Mouse (Mus musculus) myocyte (in vitro differentiated cells): ENCODE measurements around the gene Hsf2bp. TPM values are rescaled to one million over a fixed set of nuclear protein-coding genes. Genes with fewer than 3 reads are reported as not detected.

Source experiments
- H3K27me3 ChIP-seq: one replicate; pipeline ENCODE4 v1.6.1; 2011; ENCODE audit not compliant: control insufficient read depth, insufficient read depth, insufficient read length
- H3K36me3 ChIP-seq: one replicate; pipeline ENCODE4 v1.6.1; 2011; ENCODE audit not compliant: control insufficient read depth, insufficient read depth
- H3K4me2 ChIP-seq: one replicate; pipeline ENCODE4 v1.6.1; 2011; ENCODE audit warnings: low read depth, control low read depth
- H3K4me3 ChIP-seq: one replicate; pipeline ENCODE4 v1.5.1; 2011; ENCODE audit warnings: mild to moderate bottlenecking, control low read depth, moderate library complexity
- H3K79me2 ChIP-seq: one replicate; pipeline ENCODE4 v1.6.1; 2011; ENCODE audit not compliant: control insufficient read depth, insufficient read depth
- H3ac ChIP-seq: one replicate; pipeline ENCODE4 v1.6.1; 2011; ENCODE audit not compliant: control insufficient read depth, insufficient read length
- CEBPB ChIP-seq: IDR thresholded peaks from 2 replicates; pipeline ENCODE4 v1.6.1; 2011; ENCODE audit warnings: mild to moderate bottlenecking, moderate library complexity; ENCODE audit not compliant: poor library complexity, insufficient read depth, severe bottlenecking
- E2F4 ChIP-seq: IDR thresholded peaks from one replicate; pipeline ENCODE4 v1.6.1; 2011; ENCODE audit warnings: mild to moderate bottlenecking, control low read depth, moderate library complexity; ENCODE audit not compliant: insufficient read depth
- MAX ChIP-seq: IDR thresholded peaks from one replicate; pipeline ENCODE4 v1.6.1; 2011; ENCODE audit warnings: low read depth, mild to moderate bottlenecking, control low read depth
- MYOD1 ChIP-seq, 3 experiments: IDR thresholded peaks; one replicate each; pipeline ENCODE4 v1.6.1; 2011; ENCODE audit warnings: control low read depth in 2 of 3, low read depth in 2 of 3, mild to moderate bottlenecking in 2 of 3, moderate library complexity in 1 of 3; ENCODE audit not compliant: insufficient read length in 2 of 3, control insufficient read depth in 1 of 3
- MYOG ChIP-seq, 3 experiments: IDR thresholded peaks; one replicate each; pipeline ENCODE4 v1.6.1; 2011; ENCODE audit warnings: control low read depth in 2 of 3, low read depth in 2 of 3, mild to moderate bottlenecking in 2 of 3; ENCODE audit not compliant: insufficient read length in 2 of 3, control insufficient read depth in 1 of 3, insufficient read depth in 1 of 3
- POLR2A ChIP-seq: IDR thresholded peaks from one replicate; pipeline ENCODE4 v1.6.1; 2011; ENCODE audit warnings: low read depth, mild to moderate bottlenecking, control low read depth, moderate library complexity; ENCODE audit not compliant: insufficient read length
- POLR2AphosphoS2 ChIP-seq: IDR thresholded peaks from one replicate; pipeline ENCODE4 v1.6.1; 2011; ENCODE audit warnings: low read depth, control low read depth; ENCODE audit not compliant: insufficient read length
- REST ChIP-seq: IDR thresholded peaks from one replicate; pipeline ENCODE4 v1.6.1; 2011; ENCODE audit warnings: mild to moderate bottlenecking, control low read depth, moderate library complexity; ENCODE audit not compliant: insufficient read depth, insufficient read length
- SRF ChIP-seq: IDR thresholded peaks from one replicate; pipeline ENCODE4 v1.6.1; 2011; ENCODE audit warnings: low read depth; ENCODE audit not compliant: control insufficient read depth, insufficient read length
- TCF12 ChIP-seq: IDR thresholded peaks from one replicate; pipeline ENCODE4 v1.6.1; 2011; ENCODE audit warnings: mild to moderate bottlenecking, control low read depth; ENCODE audit not compliant: poor library complexity, insufficient read depth, severe bottlenecking
- TCF3 ChIP-seq: IDR thresholded peaks from one replicate; pipeline ENCODE4 v1.6.1; 2011; ENCODE audit warnings: low read depth, control low read depth; ENCODE audit not compliant: insufficient read length
- USF1 ChIP-seq: IDR thresholded peaks from one replicate; pipeline ENCODE4 v1.6.1; 2011; ENCODE audit warnings: low read depth, mild to moderate bottlenecking, control low read depth, moderate library complexity
- polyA plus RNA-seq: library from polyadenylated mRNA; unstranded; fragments of >200 nt; fragmentation: generic; extraction: Trizol; gene quantifications from one replicate; pipeline ENCODE4 v1.2.1, GENCODE M21; 2012; ENCODE audit warnings: missing spikeins

The Hsf2bp gene
- polyA plus RNA-seq, 1 experiment = 4.9 TPM

DNA sequence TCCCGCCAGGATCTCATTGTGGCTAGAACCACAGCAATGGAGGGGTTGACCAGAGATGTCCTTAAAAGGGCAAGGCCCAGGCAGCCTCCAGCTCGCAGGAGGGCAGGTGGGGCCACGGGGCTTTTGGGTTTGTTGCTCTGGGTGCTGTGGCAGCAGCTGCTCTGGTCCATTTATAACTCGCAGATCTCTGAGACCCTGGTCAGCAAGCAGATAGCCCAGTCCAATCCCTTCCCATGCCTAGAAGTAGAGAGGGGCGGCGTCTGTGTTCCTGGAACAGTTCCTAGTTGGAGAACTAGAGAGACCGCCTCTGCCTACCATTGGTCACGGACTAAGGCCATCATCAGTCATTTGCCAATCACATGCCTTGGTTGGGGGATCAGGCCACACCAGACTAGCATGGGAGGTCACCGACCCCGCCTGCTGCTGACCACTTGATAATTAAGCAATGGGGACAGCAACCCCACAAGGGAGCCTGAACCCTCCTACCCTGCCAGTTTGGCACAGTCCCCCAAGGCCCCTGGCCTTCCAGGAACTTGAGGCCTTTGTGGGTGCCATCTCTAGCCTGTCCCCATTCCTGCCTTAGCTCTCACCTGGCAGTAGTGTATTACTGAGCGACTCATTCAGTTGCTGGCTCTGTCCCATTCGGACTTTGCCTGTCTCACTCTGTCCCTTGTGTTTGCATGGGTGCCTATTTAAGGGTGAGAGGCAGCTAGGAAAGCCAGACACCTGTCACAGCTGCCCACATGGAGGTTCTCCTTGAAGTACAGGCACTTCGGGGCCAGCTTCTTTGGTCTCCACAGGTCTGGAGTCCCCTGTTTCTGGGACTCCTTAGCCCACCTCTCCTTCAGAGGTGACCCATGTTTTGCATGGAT is 106.1 kb downstream of the Hsf2bp start:
- Histone ChIP-seq H3K36me3 (no peaks in the 10 kb centered on the region), H3K4me2 (peak overlapping the region; percentile 59), H3K79me2 (no peaks in the 10 kb centered on the region), H3ac (no peak overlapping the region), H3K4me3 (no peak overlapping the region), H3K27me3 (no peaks in the 10 kb centered on the region)
- no peak for TF ChIP-seq REST
- TF ChIP-seq MYOD1 (IDR thresholded peaks at IDR 0.05; ENCODE audit: control insufficient read depth in 1 of 3, insufficient read length in 2 of 3, low read depth in 2 of 3) = peak; percentile 71 to 94 (median 88)
- 0 out of 2 replicates have a peak, but pooled peaks have one; percentile 25 for TF ChIP-seq CEBPB
- peak; percentile 86 to 95 (median 86) for TF ChIP-seq MYOG (IDR thresholded peaks at IDR 0.05; ENCODE audit: control insufficient read depth in 1 of 3, insufficient read depth in 1 of 3, insufficient read length in 2 of 3, low read depth in 2 of 3)
- TF ChIP-seq TCF3 = peak; percentile 21
- TF ChIP-seq TCF12 = peak; percentile 71
- no peak for TF ChIP-seq POLR2AphosphoS2
- peak; percentile 99 for TF ChIP-seq SRF

DNA sequence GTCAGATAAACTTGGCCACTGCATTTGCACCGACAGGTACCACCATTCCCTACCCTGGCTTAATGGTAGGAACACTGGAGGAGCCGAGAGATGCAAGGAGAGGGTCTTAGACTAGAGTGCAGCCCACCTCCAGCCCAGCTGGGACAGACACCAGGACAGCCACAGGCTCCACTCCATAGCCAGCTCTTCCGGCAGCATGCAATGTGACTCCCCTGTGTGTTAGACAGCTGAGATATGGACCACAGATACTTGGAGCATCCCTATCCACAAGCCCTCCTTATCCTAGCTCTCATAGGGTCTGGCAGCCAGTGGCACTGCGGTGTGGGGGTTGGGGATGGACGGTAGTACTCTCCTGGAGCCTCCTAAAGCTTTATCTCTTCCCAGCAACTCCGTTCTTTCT is 107.1 kb downstream of the Hsf2bp start:
- H3K27me3 ChIP-seq = no peaks in the 10 kb centered on the region

GRCm38 (mm10) chr17:31927895-31928626 is 108.1 kb downstream of the Hsf2bp start:
- Histone ChIP-seq H3K79me2 (no peaks in the 10 kb centered on the region), H3ac (no peak overlapping the region), H3K4me2 (no peak overlapping the region), H3K4me3 (no peak overlapping the region), H3K27me3 (no peaks in the 10 kb centered on the region), H3K36me3 (no peaks in the 10 kb centered on the region)
- TF ChIP-seq MYOG (IDR thresholded peaks at IDR 0.05; ENCODE audit: control insufficient read depth in 1 of 3, insufficient read depth in 1 of 3, insufficient read length in 2 of 3, low read depth in 2 of 3) = no peak
- TF ChIP-seq POLR2A = no peak
- TF ChIP-seq SRF = no peak
- TF ChIP-seq TCF12 = no peak
- no peak for TF ChIP-seq MYOD1 (IDR thresholded peaks at IDR 0.05; ENCODE audit: control insufficient read depth in 1 of 3, insufficient read length in 2 of 3, low read depth in 2 of 3)
- TF ChIP-seq E2F4 = no peak
- no peak for TF ChIP-seq TCF3
- no peak for TF ChIP-seq CEBPB
- no peak for TF ChIP-seq USF1
- no peak for TF ChIP-seq POLR2AphosphoS2
- no peak for TF ChIP-seq MAX
- no peak for TF ChIP-seq REST

More for the DNA sequence above, 107.1 kb downstream of the Hsf2bp start:
- Histone ChIP-seq H3K79me2 (no peaks in the 10 kb centered on the region), H3K4me2 (peak overlapping the region; percentile 13), H3K36me3 (no peaks in the 10 kb centered on the region), H3ac (no peak overlapping the region), H3K4me3 (no peak overlapping the region)
- TF ChIP-seq MYOD1 (IDR thresholded peaks at IDR 0.05; ENCODE audit: control insufficient read depth in 1 of 3, insufficient read length in 2 of 3, low read depth in 2 of 3) (peak in 2 of 3 experiments; percentile 15 to 58), SRF (peak; percentile 28), POLR2A (no peak), MYOG (IDR thresholded peaks at IDR 0.05; ENCODE audit: control insufficient read depth in 1 of 3, insufficient read depth in 1 of 3, insufficient read length in 2 of 3, low read depth in 2 of 3) (peak in 1 of 3 experiments; percentile 70)

GRCm38 (mm10) chr17:31924229-31924628 is 111.9 kb downstream of the Hsf2bp start:
- TF ChIP-seq POLR2AphosphoS2 (no peak), TCF3 (no peak), CEBPB (no peak), POLR2A (no peak), REST (no peak), USF1 (no peak)
- Histone ChIP-seq H3K4me2 (peak overlapping the region; percentile 27), H3K4me3 (no peak overlapping the region), H3K27me3 (no peaks in the 10 kb centered on the region), H3K36me3 (no peaks in the 10 kb centered on the region), H3ac (no peak overlapping the region), H3K79me2 (no peaks in the 10 kb centered on the region)
